Mouse (Mus musculus) large intestine, adult 2 months (tissue): Measurements from ENCODE around the gene Elovl2. TPM values are rescaled to one million over a fixed set of nuclear protein-coding genes. Genes with fewer than 3 reads are reported as not detected.
"Not testable (repeated sequence)": the region's sequence is repeated elsewhere in the genome, so short reads cannot be mapped to it uniquely, and the experiment has no call there.

ENCODE experiments used
- DNase-seq: peaks from one replicate; pipeline ENCODE4 v3.0.0-alpha.2; 2012; ENCODE audit warnings: low read depth, low spot score
- WGBS: fragments of 180-500 bp; shearing (Covaris S2); methylation state at CpG from one replicate; pipeline ENCODE4 v1.1.7; 2018; 5-methylcytosine and 5-hydroxymethylcytosine counted together
- polyA plus RNA-seq: library from polyadenylated mRNA; depleted of rRNA; stranded (reverse); fragments of >200 nt; gene quantifications from 2 replicates; pipeline ENCODE4 v1.2.3, GENCODE M21; 2012

The Elovl2 gene
- polyA plus RNA-seq, 1 experiment, result 0.09 TPM

DNA sequence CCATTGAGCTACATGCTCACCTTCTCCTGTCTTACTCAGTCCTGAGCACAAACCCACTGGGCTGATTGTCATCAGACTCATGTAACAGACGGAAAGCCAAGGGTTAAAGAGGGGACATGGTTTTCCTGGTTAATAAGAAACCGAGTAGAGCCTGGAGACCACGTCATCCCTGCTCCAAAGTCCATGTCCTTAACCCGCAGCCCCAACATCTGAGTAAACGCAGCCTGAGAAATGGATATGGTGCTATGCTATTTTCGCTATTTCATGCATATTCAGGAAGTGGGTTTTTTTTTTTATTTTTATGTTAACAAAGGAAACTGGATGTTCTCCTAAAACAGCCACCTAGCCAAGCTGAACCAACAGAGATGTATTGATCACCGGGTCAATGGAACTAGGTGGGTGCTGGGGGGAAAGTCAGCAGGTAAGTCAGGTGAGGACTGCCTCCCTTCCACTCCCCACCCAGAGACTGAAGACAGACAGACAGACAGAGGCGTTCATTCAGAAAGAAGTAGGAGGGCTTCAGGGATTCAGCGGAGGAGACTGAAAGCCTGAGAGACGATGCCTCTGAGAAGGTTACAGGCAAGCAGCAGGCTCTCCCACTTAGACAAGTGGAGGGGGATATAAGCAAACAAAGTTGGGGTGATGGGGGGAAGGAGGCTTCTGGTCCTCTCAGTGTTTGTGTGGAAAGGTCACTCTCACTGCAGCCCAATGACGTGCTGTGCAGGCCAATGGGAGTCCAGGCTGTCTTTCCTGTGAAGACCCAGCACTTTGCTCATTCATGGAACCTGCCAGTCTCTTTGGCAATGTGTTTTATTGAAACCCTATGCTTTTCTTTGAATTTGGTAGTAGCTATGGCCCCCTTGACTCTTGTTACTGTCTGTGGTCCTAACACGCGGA is 15.9 kb upstream of the Elovl2 start:
- 20% methylated on average over 13 of the region's 13 CpGs for WGBS
- no peak for DNase-seq

- 91% methylated on average over 6 of the region's 6 CpGs for WGBS
- no peak for DNase-seq
Observed at GRCm38 (mm10) chr13:41235181-41235580, 15.0 kb upstream of the Elovl2 start.

- DNase-seq, result no peak
- WGBS, result 82% methylated on average over 7 of the region's 7 CpGs
Observed at GRCm38 (mm10) chr13:41233241-41233640, 13.0 kb upstream of the Elovl2 start.

GRCm38 (mm10) chr13:41232209-41232608 is 12.0 kb upstream of the Elovl2 start:
- WGBS, result 37% methylated on average over 15 of the region's 15 CpGs
- no peak for DNase-seq

DNA sequence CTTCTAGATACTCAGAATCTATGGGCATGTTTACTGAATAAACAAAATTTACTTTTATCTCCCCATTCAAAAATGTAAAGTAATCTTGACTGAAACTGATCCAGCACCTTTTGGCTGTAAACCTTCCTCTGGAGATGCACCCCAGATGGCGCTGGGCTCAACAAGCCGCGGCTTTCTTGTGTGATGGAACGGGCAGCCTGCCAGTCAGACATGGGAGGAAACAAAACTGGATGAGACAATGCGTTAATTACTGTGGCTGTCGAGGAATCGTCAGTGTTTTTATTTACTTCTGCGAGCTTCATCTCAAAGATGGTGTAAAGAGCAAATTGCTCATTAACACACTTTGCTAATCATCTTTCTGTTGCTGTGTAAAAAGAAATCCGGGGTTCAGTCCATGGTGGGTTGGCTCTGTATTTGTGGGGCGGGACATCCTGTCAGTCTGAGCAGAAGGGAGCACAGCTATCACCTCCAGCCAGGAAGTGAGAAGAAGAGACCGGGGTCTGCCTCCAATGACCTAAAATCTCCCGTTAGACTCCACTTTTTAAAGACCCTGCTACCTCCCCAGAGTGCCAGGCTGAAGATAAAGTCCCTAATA is 11.3 kb upstream of the Elovl2 start:
- 65% methylated on average over 12 of the region's 12 CpGs for WGBS
- DNase-seq, result no peak

GRCm38 (mm10) chr13:41230256-41230655 is 10.1 kb upstream of the Elovl2 start:
- 72% methylated on average over 5 of the region's 5 CpGs for WGBS
- no peak for DNase-seq

GRCm38 (mm10) chr13:41228060-41228459 is 7.9 kb upstream of the Elovl2 start:
- DNase-seq, result no peak
- WGBS, result 79% methylated on average over 5 of the region's 5 CpGs

DNA sequence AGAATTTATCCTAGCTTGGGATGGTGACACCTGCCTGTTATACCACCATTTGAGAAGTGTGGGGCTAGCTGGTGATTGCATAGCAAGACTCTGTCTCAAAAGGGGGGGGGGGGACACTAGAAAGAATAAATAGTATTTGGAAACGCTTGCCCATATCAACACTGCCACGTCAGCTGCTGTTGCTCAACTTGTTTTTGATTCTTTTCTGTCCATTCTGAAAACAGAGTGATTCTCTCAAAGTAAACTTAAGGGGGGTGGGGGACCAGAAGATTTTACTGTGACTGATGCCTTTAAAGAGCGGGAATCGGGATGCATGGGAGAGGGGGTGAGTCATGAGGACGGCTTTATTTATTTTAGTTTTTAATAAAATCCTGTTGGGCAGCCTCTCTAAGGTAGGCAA is 6.3 kb upstream of the Elovl2 start:
- 26% methylated on average over 5 of the region's 5 CpGs for WGBS
- DNase-seq, result no peak

DNA sequence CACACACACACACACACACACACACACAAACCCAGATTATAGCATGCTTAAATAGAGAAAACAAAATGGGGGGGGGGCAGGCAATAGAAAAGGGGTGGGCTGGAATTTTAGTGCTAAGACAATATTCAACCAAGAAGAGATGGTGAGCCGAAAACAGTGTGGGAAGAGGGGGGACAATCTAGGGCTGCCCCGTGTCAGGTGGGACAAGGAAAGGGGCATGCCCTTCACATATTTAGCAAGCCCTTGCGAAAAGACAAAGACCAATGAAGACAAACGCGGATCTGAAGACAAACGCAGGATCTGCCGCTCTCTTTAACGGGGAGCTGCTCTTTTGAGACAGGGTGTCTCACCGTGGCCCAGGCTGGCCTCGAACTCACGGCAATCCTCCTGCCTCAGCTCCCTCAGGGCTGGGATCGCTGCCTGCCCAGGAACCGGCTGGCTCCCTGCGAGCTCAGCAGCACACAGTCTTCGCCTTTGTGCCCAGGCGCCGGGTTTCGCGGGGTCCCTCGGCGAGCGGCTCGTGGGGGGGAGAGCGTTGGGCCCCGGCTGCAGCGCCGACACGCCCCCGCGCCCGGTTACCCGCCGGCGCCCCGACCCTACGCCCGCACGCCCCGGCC is 410 bp downstream of the Elovl2 start:
- no peak for DNase-seq
- 2% methylated on average over 39 of the region's 39 CpGs for WGBS

GRCm38 (mm10) chr13:41219056-41219455 is 1.1 kb downstream of the Elovl2 start:
- whole genome bisulfite sequencing, result 25% methylated on average over 1 of the region's 1 CpGs
- DNase-seq, result no peak

- WGBS, result 74% methylated on average over 3 of the region's 3 CpGs
- DNase-seq, result no peak
Observed at GRCm38 (mm10) chr13:41216236-41216635, 4.0 kb downstream of the Elovl2 start.

DNA sequence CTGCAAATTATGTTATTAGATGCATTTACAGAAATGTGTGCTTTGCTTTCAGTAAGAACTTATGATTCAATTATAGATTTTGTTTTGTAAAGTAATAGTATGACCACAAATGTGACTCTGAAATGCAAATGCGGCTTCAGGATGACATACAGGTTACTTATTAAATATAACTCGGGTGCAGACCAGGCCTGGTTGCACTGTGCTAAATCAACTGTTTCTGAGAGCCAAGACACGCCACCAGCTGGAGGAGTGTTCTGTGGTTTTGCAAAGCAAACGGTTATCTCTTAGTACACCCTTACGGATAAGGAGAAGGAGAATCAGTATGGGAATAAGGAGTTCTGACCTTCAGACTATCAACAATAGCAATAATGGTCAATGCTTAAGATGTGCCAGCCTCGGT is 4.5 kb downstream of the Elovl2 start:
- WGBS, result 64% methylated on average over 6 of the region's 6 CpGs
- DNase-seq, result no peak

DNA sequence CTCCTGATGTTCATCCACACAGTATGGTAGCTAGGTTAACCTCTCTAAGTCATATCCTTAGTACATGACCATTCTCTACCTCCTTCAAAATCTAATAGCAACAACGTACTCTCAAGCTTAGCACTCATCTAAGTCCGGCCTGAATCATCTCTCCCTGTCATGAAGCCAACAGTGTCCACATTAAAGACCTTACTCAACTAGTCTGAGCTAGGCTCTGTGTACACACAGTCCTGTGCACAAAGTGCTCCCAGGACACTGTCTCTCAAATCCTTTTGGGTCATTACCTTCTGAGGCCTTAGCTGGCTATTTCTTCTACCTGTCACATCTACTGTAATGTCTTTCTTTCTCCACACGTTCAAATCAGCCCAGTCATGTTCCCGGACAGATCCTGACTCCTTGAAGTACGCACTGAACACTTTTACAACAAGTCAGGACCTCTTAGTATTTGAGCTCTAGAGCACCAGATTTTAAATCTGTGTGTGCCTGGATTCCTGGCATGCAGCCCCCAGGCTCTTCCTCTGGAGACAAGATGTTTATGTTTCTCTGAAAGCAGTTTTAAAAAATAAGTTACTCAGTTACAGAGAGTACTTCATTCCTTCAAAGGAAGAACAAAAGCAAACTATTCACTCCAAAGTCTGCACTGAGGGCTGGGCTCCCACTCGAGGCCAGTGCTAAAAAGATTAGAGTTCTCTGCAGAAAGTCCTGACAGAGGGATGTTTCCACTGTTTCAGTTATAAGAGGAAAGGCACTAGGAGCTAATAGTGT is 7.5 kb downstream of the Elovl2 start:
- no peak for DNase-seq
- WGBS, result 37% methylated on average over 6 of the region's 6 CpGs

DNA sequence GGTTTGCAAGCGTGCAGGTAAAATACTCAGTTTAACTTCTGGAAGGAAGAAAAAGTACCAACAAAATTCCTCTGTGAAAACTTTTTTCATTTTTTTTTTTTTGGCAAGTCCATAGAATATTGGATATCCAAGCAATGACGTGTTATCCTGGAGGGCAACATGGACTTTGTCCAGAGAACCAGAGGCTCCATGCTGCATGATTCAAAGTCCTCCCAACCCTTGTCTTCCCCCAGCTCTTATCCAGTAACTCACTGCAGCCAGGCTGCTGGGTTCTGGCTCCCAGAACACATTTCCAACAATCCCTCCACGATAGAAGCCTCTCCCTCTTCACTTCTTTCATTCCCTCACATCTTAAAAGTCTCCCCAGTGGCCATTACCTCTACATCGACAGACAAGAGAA is 8.9 kb downstream of the Elovl2 start:
- DNase-seq, result no peak
- 62% methylated on average over 4 of the region's 4 CpGs for WGBS

- 83% methylated on average over 5 of the region's 5 CpGs for WGBS
- DNase-seq, result no peak
Observed at GRCm38 (mm10) chr13:41206241-41206640, 14.0 kb downstream of the Elovl2 start.

DNA sequence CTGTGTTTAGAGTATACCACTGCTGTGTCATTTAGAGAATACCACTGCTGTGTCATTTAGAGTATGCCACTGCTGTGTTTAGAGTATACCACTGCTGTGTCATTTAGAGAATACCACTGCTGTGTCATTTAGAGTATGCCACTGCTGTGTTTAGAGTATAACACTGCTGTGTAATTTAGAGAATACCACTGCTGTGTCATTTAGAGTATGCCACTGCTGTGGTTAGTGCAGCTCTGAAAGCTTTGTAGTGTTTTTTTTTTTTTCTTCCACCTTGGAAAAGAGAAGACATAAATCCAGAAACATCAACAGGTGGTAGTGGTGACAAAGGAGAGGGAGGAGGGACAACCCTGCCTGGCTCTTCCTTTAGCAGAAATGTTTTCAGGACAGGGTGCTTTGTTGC is 14.6 kb downstream of the Elovl2 start:
- not testable (repeated sequence) for DNase-seq

DNA sequence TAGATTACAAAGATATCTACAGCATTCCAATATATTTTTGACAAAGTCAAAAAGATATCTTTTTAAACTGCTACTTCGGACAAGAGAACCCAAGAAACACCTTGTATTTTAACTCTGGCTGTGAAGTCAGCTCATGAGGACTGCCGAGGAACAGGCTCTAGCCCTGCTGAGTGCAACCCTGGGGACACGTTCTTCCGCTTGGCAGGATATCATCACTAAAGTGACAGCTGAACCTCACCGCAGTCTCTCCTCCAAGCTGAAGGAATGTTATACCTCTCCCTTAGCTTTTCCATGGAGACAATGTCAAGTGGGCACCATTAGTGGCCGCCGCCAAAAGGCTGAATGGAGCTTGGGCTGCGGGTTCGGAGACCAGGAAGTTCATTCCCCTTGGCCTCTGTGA is 16.5 kb downstream of the Elovl2 start:
- WGBS, result 82% methylated on average over 9 of the region's 9 CpGs
- DNase-seq, result no peak

- WGBS, result 43% methylated on average over 7 of the region's 7 CpGs
- no peak for DNase-seq
Observed at GRCm38 (mm10) chr13:41203289-41203688, 16.9 kb downstream of the Elovl2 start.

DNA sequence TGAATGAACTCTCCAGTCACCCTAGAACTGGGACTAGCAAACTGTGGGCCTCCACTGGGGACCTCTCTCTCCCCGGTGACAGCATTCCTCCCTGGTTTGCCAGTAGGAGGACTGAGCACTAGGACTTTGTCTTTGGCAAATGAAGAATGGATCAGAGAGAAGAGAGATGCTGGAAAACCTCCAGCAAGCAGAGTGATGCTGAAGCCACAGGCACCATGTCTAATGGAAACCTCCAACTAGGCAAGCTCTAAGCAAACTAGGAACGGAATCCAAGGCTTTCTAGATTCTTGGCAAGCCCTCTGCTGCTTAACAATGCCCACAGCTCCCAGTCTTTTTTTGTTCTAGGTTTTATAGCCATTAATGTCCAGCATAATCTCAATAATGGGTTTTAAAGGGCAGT is 19.3 kb downstream of the Elovl2 start:
- WGBS, result 75% methylated on average over 2 of the region's 2 CpGs
- DNase-seq, result no peak

DNA sequence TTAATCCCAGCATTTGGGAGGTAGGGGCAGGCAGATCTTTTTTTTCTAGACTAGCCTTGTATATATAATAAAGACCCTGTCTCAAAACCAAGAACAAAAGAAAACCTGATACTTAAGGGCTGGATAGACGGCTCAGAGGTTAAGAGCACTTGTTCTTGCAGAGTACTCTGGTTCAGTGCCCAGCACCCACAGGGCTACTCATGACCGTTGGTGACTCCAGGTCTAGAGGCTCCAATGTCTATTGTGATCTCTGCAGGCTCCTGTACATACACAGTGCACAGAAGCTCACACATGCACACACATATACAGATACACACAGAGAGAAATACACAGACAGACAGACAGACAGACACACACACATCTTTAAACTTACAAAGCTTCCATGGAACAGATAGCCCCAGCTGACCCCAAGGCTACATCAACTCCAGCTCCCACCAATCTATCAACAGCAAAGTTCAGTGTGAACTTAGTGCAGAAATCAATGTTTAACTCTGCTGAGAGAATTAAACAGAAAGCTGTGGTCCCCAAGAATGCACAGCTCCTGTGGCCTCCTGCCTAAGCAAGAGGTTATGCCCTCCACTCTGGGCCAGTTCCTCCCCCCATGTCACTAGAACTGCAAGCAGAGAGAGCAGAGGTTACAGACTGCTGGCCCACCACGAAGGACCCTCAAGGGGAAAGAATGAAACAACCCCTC is 24.4 kb downstream of the Elovl2 start:
- 49% methylated on average over 3 of the region's 3 CpGs for WGBS
- no peak for DNase-seq
